In genomic region chr11:97350035-97350434, GRCm38 (mm10) we compare ENCODE assay signal across 8 mouse cellular contexts. TPM values are rescaled to one million over a fixed set of nuclear protein-coding genes. Genes with fewer than 3 reads are reported as not detected.
DNase-seq lines count a peak whose midpoint lies in the region; ATAC-seq and TF ChIP-seq lines count a peak whose summit lies in the region.

No protein-coding gene starts in this region.

- peak; percentile 65 to 68 for DNase-seq in heart, adult 18-20 months
- no peak for DNase-seq in heart, postnatal 25 days (ENCODE audit: low spot score)
- DNase-seq in forebrain, embryonic 10.5 days (ENCODE audit: extremely low spot score, low spot score): peak; percentile 36
- DNase-seq in heart, postnatal 4 days: peak; percentile 87
- peak; percentile 71 to 75 for DNase-seq in layer of hippocampus, adult 2 months (ENCODE audit: low spot score in 2 of 2)
- peak; percentile 91 for DNase-seq in lung, embryonic 14.5 days
- peak; percentile 72 for DNase-seq in ovary, postnatal 14 days (ENCODE audit: low spot score)
- no peak for DNase-seq in thymus, adult 2 months

- no peak overlapping the region for H3K9ac ChIP-seq in lung, embryonic 14.5 days

- H3K27ac ChIP-seq in forebrain, embryonic 10.5 days: peak overlapping the region; percentile 48
- no peak overlapping the region; the same call in 1 of the 2 replicates for H3K27ac ChIP-seq in layer of hippocampus, adult 2 months
- H3K27ac ChIP-seq in lung, embryonic 14.5 days (ENCODE audit: low read depth): peak overlapping the region; percentile 77
- no peak overlapping the region for H3K27ac ChIP-seq in thymus, adult 2 months (ENCODE audit: control insufficient read depth, insufficient read depth, low read length)

- H3K4me2 ChIP-seq in lung, embryonic 14.5 days: no peak overlapping the region; the same call in 1 of the 2 replicates

- peak overlapping the region; percentile 11; the same call in 1 of the 2 replicates for H3K4me3 ChIP-seq in forebrain, embryonic 10.5 days
- H3K4me3 ChIP-seq in layer of hippocampus, adult 2 months: no peak overlapping the region
- H3K4me3 ChIP-seq in lung, embryonic 14.5 days (ENCODE audit: low read depth, low read length): no peak overlapping the region
- no peak overlapping the region for H3K4me3 ChIP-seq in thymus, adult 2 months (ENCODE audit: control insufficient read depth, insufficient read depth, low read length)

- H3K4me1 ChIP-seq in forebrain, embryonic 10.5 days: peaks cover 32% of the 10 kb centered on the region
- H3K4me1 ChIP-seq in lung, embryonic 14.5 days (ENCODE audit: insufficient read depth): peaks cover 7% of the 10 kb centered on the region; the same call in 1 of the 2 replicates
- no peaks in the 10 kb centered on the region; the same call in 1 of the 2 replicates for H3K4me1 ChIP-seq in thymus, adult 2 months (replicated peaks; ENCODE audit: control insufficient read depth, insufficient read depth, low read length)

- no peak for TF ChIP-seq POLR2A in thymus, adult 2 months (IDR thresholded peaks at IDR 0.05; ENCODE audit: control insufficient read depth, extremely low read depth, insufficient read depth, low read length, poor library complexity)

- H3K36me3 ChIP-seq in forebrain, embryonic 10.5 days (replicated peaks): no peaks in the 10 kb centered on the region
- H3K36me3 ChIP-seq in lung, embryonic 14.5 days (ENCODE audit: insufficient read depth): no peaks in the 10 kb centered on the region
- no peaks in the 10 kb centered on the region for H3K36me3 ChIP-seq in thymus, adult 2 months (ENCODE audit: control insufficient read depth, insufficient read depth, low read length)

- peaks cover 12% of the 10 kb centered on the region; the same call in 1 of the 2 replicates for H3K27me3 ChIP-seq in forebrain, embryonic 10.5 days (ENCODE audit: poor library complexity, severe bottlenecking)
- H3K27me3 ChIP-seq in lung, embryonic 14.5 days (ENCODE audit: insufficient read depth, low read length): no peaks in the 10 kb centered on the region
- H3K27me3 ChIP-seq in thymus, adult 2 months (ENCODE audit: control insufficient read depth, insufficient read depth, low read length): no peaks in the 10 kb centered on the region

- no peaks in the 10 kb centered on the region for H3K9me3 ChIP-seq in forebrain, embryonic 10.5 days
- no peaks in the 10 kb centered on the region for H3K9me3 ChIP-seq in lung, embryonic 14.5 days (ENCODE audit: low read depth, low read length)

- ATAC-seq in lung, embryonic 14.5 days (ENCODE audit: insufficient read depth): peak; percentile 86

- intact Hi-C loops in heart, postnatal 25 days (cut with DNase I): no loop called here

- WGBS in forebrain, embryonic 10.5 days: 14% methylated on average over 2 of the region's 2 CpGs
- 21% methylated on average over 2 of the region's 2 CpGs for WGBS in lung, embryonic 14.5 days
- 86% methylated on average over 2 of the region's 2 CpGs for WGBS in thymus, adult 2 months

- no peak for TF ChIP-seq CTCF in layer of hippocampus, adult 2 months (conservative IDR thresholded peaks at IDR 0.05)
- no peak for TF ChIP-seq CTCF in lung, embryonic 14.5 days (IDR thresholded peaks at IDR 0.05; ENCODE audit: low read depth)
- TF ChIP-seq CTCF in thymus, adult 2 months (IDR thresholded peaks at IDR 0.05; ENCODE audit: borderline replicate concordance, control insufficient read depth, extremely low read depth, insufficient read depth, low read length, poor library complexity): no peak

RNA-seq across cellular contexts. Expression of gene Gpr179, which starts 1.8 kb away (rescaled TPM):
- not detected for total RNA-seq in heart, adult 18-20 months (2021)
- total RNA-seq in heart, postnatal 25 days (2021): under 1 TPM; 0.05 to 0.06 TPM
- polyA plus RNA-seq in forebrain, embryonic 10.5 days (2016; fragmentation: Nextera tagmentation; extraction: Ambion mirVana): 0.01 and 0.04 TPM in 2 replicates
- total RNA-seq in heart, postnatal 4 days (2021): under 1 TPM; 0.05 to 0.17 TPM
- under 1 TPM; 0.20 to 0.33 TPM for total RNA-seq in layer of hippocampus, adult 2 months (2021)
- polyA plus RNA-seq in lung, embryonic 14.5 days (2014; fragmentation: Nextera tagmentation; extraction: Ambion mirVana): 0.08 and 0.09 TPM in 2 replicates
- 0.54 and 0.70 TPM in 2 replicates for polyA plus RNA-seq in thymus, adult 2 months (2012; rRNA removed)

RNA-seq across cellular contexts. Expression of gene Socs7, which starts 12.3 kb away (rescaled TPM):
- total RNA-seq in heart, adult 18-20 months (2021): 10 to 100 TPM; 21.9 to 22.8 TPM
- 10 to 100 TPM; 17.9 to 19.9 TPM for total RNA-seq in heart, postnatal 25 days (2021)
- polyA plus RNA-seq in forebrain, embryonic 10.5 days (2016; fragmentation: Nextera tagmentation; extraction: Ambion mirVana): 3.8 and 4.2 TPM in 2 replicates
- total RNA-seq in heart, postnatal 4 days (2021): 10 to 100 TPM; 24.2 to 28.9 TPM
- 10 to 100 TPM; 79.5 to 79.7 TPM for total RNA-seq in layer of hippocampus, adult 2 months (2021)
- 1.9 and 2.7 TPM in 2 replicates for polyA plus RNA-seq in lung, embryonic 14.5 days (2014; fragmentation: Nextera tagmentation; extraction: Ambion mirVana)
- polyA plus RNA-seq in thymus, adult 2 months (2012; rRNA removed): 17.3 and 17.8 TPM in 2 replicates

RNA-seq across cellular contexts. Expression of gene Mrpl45, which starts 34.5 kb away (rescaled TPM):
- total RNA-seq in heart, adult 18-20 months (2021): 10 to 100 TPM; 59.6 to 70.9 TPM
- total RNA-seq in heart, postnatal 25 days (2021): 10 to 100 TPM; 57.8 to 60.6 TPM
- 66.5 and 69.5 TPM in 2 replicates for polyA plus RNA-seq in forebrain, embryonic 10.5 days (2016; fragmentation: Nextera tagmentation; extraction: Ambion mirVana)
- total RNA-seq in heart, postnatal 4 days (2021): 10 to 100 TPM; 45.1 to 47.3 TPM
- total RNA-seq in layer of hippocampus, adult 2 months (2021): 10 to 100 TPM; 24.9 to 30.3 TPM
- polyA plus RNA-seq in lung, embryonic 14.5 days (2014; fragmentation: Nextera tagmentation; extraction: Ambion mirVana): 46.0 and 48.1 TPM in 2 replicates
- polyA plus RNA-seq in thymus, adult 2 months (2012; rRNA removed): 13.2 and 14.1 TPM in 2 replicates

Comparison
In these comparisons a context has a peak if more than half of its experiments do, and no peak if none do; other contexts are left out.
1. DNase-seq: peak in heart, adult 18-20 months (2 of 2), forebrain, embryonic 10.5 days (single experiment), heart, postnatal 4 days (single experiment), layer of hippocampus, adult 2 months (2 of 2), lung, embryonic 14.5 days (single experiment) and ovary, postnatal 14 days (single experiment); none in heart, postnatal 25 days (single experiment) and thymus, adult 2 months (single experiment).
2. H3K27ac ChIP-seq: peak in forebrain, embryonic 10.5 days (single experiment) and lung, embryonic 14.5 days (single experiment); none in layer of hippocampus, adult 2 months (single experiment) and thymus, adult 2 months (single experiment).